Mouse (Mus musculus) neutrophil, adult 5-6 weeks (primary cell): ENCODE results near the gene Atp6v1fnb. TPM values are rescaled to one million over a fixed set of nuclear protein-coding genes. Genes with fewer than 3 reads are reported as not detected.

ENCODE experiments used
- ATAC-seq: fragments of 151-379, 151-347 bp; 2 replicates; pipeline ENCODE4 v1.8.0; 2017; ENCODE audit warnings: mild to moderate bottlenecking, moderate TSS enrichment; ENCODE audit not compliant: insufficient number of reproducible peaks, poor library complexity, low FRiP score, severe bottlenecking; ENCODE audit errors: extremely low read depth
- total RNA-seq: library from RNA; stranded (forward); fragments of 200-1000 nt; gene quantifications from 2 replicates; pipeline ENCODE4 v1.2.3, GENCODE M21; 2017

Gene Atp6v1fnb
- total RNA-seq = 5.1 and 7.6 TPM in 2 replicates

- no peak for ATAC-seq
Observed at GRCm38 (mm10) chr6:29471137-29471536, at the start of gene Atp6v1fnb. Gene Atp6v1fnb (plus strand): TSS chr6:29471437.

GRCm38 (mm10) chr6:29425118-29425517 lies 46.1 kb upstream of the Atp6v1fnb start:
- no peak for ATAC-seq

GRCm38 (mm10) chr6:29426331-29426730 lies 44.9 kb upstream of the Atp6v1fnb start:
- no peak for ATAC-seq

- no peak for ATAC-seq
Observed at GRCm38 (mm10) chr6:29428171-29428570, 43.1 kb upstream of the Atp6v1fnb start.

- ATAC-seq = no peak
Observed at GRCm38 (mm10) chr6:29430681-29431420, 40.4 kb upstream of the Atp6v1fnb start.

- no peak for ATAC-seq
Observed at GRCm38 (mm10) chr6:29431473-29431872, 39.8 kb upstream of the Atp6v1fnb start.

- ATAC-seq = no peak
Observed at GRCm38 (mm10) chr6:29432156-29432555, 39.1 kb upstream of the Atp6v1fnb start.

GRCm38 (mm10) chr6:29432676-29433037 lies 38.6 kb upstream of the Atp6v1fnb start:
- ATAC-seq = no peak

- no peak for ATAC-seq
Observed at GRCm38 (mm10) chr6:29433038-29433803, 38.0 kb upstream of the Atp6v1fnb start, which contains the start of gene Flnc. Gene Flnc (plus strand): TSS chr6:29433256.

- no peak for ATAC-seq
Observed at GRCm38 (mm10) chr6:29433804-29434795, 37.1 kb upstream of the Atp6v1fnb start.

GRCm38 (mm10) chr6:29434911-29435691 lies 36.1 kb upstream of the Atp6v1fnb start:
- no peak for ATAC-seq

GRCm38 (mm10) chr6:29435940-29436451 lies 35.2 kb upstream of the Atp6v1fnb start:
- ATAC-seq = no peak

GRCm38 (mm10) chr6:29436461-29436934 lies 34.7 kb upstream of the Atp6v1fnb start:
- no peak for ATAC-seq

- ATAC-seq = no peak
Observed at GRCm38 (mm10) chr6:29439251-29439650, 32.0 kb upstream of the Atp6v1fnb start.

- no peak for ATAC-seq
Observed at GRCm38 (mm10) chr6:29439789-29440188, 31.4 kb upstream of the Atp6v1fnb start.

GRCm38 (mm10) chr6:29444773-29445172 lies 26.5 kb upstream of the Atp6v1fnb start:
- ATAC-seq = 0 out of 2 replicates have a peak, but pooled peaks have one; percentile 14

- no peak for ATAC-seq
Observed at GRCm38 (mm10) chr6:29445354-29445753, 25.9 kb upstream of the Atp6v1fnb start.

- no peak for ATAC-seq
Observed at GRCm38 (mm10) chr6:29449858-29450257, 21.4 kb upstream of the Atp6v1fnb start.
